Mouse (Mus musculus) erythroblast, adult 5-6 weeks (primary cell): ENCODE measurements around the gene Add1. TPM values are rescaled to one million over a fixed set of nuclear protein-coding genes. Genes with fewer than 3 reads are reported as not detected.

Source experiments
- ATAC-seq: replicated peaks from 2 replicates; pipeline ENCODE4 v1.8.0; 2016; ENCODE audit warnings: moderate number of reproducible peaks, mild to moderate bottlenecking, moderate TSS enrichment, inconsistent platforms; ENCODE audit not compliant: poor library complexity, low FRiP score, severe bottlenecking
- total RNA-seq, 2 experiments: library from RNA; stranded (forward) in 1 of 2; stranded (reverse) in 1 of 2; fragments of 150-400 nt in 1 of 2; fragments of 200-764, 138-1000 nt in 1 of 2; gene quantifications; 2 replicates each; pipeline versions ENCODE4 v1.2.3 to v1.2.4; 2015 to 2017; ENCODE audit warnings: low replicate concordance in 2 of 2

Gene Add1
- total RNA-seq, 2 experiments from 2014 or later, result 403 to 937 TPM

DNA sequence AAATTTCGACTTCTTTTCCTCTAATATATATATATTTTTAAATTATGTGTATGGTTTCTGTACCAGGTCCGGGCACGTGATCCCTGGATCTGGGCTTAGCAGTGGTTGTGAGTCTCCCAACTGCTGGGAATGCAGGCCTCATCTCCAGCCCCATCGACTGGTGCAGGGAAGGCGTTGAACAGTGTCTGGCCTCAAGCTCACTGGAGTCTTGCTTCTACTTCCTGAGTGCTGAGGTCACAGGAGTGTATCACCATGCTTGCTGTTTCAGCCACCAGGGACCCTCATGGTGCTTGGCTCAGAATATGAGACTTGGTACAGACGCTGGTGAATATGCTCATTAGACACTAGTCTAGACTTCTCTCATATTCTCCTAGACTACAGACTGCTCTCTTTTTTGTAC lies 19.2 kb downstream of the Add1 start:
- ATAC-seq, result no peak

DNA sequence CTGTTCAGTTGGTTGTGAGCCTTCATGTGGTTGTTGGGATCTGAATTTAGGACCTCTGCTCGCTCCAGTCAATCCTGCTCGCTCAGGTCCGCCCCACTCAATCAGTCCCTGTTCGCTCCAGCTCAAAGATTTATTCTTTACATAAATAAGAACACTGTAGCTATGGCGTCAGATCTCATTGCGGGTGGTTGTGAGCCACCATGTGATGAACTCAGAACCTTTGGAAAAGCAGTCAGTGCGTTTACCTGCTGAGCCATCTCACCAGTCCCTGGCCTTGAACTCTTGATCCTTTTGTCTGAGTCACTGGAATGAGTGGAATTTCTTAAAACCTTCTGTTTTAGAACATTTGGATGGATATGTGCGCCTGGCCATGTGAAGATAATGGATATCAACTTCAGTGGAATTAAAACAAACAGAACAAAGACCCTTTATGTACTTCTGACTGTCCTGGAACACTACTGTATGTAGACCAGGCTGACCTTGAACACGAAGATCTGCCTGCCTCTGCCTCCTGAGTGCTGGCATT lies 19.8 kb downstream of the Add1 start:
- ATAC-seq, result no peak

GRCm38 (mm10) chr5:34604576-34604975 lies 31.1 kb downstream of the Add1 start:
- no peak for ATAC-seq

DNA sequence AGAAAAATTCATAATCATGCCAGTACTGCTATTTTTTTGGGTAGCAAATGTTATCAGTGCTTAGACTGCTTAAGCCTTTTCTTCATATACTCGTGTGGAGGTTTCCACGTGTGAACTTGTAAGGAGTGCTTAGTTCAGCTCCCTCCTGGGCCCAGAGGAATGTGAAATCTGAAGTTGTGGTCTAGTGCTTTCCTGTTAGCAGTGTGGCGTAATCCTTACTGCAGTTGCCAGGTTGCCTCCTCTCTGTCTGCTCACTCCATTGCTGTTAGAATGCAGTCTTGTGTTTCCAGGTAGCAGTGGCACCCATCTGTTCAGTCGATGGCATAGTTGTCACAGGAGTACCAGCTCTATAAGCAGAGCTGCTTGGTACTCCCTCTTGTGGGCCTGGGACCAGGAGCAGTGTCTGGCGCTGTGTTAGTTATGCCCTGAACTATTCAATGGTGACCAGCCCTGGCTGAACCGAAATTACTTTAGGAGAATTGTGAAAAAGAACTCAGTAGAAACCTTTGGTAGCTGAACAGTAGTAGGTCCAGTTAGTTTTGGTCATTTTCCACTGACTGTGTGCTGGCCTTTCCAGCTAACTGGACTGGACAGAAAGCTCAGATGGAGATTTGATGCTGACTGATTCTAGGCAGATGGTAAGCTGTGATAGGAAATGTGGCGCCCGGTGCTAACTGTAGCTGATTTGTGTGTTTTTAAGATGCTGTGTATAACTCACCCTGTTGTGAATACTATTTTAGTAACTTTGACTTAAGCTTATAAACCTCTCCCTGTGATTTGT lies 33.8 kb downstream of the Add1 start:
- ATAC-seq, result no peak

- no peak for ATAC-seq
These were observed 34.8 kb downstream of the Add1 start for GRCm38 (mm10) chr5:34608226-34608625.

GRCm38 (mm10) chr5:34609966-34610365 lies 36.5 kb downstream of the Add1 start:
- ATAC-seq, result no peak

GRCm38 (mm10) chr5:34632996-34633395 lies 59.5 kb downstream of the Add1 start:
- ATAC-seq, result peak; percentile 63

DNA sequence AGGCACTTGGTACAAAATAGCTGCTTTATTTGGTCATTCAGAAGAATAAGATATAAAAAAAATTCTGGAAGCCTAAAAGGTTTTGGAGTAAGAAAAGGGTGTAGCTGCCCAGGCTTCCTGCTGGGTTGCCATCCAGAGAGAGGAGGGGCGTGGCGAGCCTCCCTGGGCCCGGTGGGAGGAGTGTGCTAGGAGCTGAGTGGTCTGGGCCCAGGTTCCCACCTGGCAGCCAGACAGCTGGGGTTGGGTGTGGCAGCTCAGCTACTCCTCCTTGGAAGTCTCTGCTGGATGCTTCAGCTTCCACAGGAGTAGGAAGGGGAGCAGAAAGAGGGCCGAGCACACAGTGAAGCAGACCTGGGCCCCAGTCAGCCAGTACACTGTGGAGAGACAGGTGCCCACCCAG lies 60.2 kb downstream of the Add1 start:
- ATAC-seq, result no peak

DNA sequence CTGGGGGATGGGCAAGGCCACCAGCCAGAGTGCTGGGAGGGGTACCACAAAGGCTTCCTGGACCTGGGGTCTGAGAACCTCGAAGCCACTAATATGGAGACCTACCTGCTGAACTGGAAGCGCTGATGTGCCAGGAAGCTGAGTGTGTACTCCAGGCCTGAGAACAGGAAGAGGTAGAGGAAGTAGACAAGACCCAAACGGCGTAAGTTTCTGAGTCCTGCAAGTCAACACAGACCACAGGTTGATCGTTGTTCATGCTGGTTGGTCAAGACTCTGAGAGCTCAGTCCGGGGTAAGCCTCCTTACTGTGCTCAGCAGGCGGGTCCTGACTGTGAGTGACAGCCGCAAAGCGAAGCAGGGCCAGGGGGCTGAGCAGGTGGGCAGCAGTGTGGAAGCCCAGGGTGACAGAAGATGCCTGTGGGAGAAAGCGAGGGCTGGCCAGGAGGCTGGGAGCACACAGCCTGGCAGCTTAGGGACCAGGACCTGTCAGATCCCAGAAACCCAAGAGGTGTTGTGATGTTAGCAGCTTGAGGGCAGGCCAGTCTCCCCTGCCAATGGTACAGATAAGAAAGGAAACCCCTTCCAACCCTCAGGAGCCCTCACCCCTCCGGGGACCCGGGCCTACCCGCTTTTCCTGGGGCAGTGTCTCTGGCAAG lies 61.4 kb downstream of the Add1 start:
- no peak for ATAC-seq

DNA sequence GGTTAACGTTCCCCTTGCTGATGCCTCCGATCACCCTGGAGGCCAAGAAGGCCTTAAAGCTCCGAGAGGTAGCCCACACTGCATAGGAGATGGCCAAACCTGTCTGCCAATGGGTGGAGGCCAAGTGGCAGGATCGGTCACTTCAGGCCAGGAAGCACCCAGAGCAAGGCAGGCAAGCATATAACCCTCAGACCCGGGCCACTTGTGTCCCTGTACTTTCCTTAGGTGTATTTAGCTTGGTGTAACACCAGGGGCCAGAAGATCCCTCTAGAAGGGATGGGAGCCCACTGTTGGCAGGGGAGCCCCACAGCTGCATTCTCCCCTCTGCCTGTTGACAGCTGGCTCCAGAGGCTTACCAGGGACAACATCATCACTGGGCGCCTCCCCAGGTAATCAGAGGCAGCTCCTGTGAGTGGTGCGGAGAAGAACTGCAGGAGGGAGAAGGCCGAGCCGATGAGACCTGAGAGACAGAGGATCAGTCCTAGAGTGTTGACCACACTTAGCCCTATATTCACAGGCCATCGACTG lies 62.3 kb downstream of the Add1 start:
- ATAC-seq, result no peak

- peak; percentile 79 for ATAC-seq
These were observed 63.2 kb downstream of the Add1 start, which contains the start of gene Mfsd10 for GRCm38 (mm10) chr5:34636481-34637287. Gene Mfsd10 (minus strand): TSS chr5:34637212.

DNA sequence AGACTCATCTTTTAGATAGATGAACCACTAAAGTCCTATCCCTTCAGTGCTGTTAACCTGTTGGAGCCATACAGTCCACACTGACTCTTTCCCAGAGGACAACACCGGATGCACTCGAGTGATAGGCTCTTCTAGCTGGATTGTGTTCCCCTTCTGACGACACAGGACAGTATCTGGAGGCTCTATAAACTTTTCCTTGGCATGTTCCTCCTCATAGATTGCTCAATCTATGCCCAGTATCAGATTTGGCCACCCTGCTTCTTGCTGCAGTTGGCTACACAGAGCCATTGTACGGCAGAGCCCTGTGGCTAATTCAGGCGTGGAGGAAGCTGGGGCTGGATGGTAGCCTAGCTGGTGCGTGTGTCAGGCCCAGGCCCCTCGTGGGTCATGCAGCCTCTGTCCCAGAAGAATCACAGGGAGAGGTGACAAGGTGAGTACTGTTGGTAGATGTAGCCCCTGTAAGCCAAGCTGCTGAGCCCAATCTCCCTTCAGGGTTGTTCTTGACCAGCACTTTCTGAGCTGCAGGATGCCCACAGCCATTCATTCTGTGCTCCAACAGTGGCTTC lies 64.2 kb downstream of the Add1 start:
- ATAC-seq, result no peak

- no peak for ATAC-seq
These were observed 68.5 kb downstream of the Add1 start for GRCm38 (mm10) chr5:34641991-34642390.

DNA sequence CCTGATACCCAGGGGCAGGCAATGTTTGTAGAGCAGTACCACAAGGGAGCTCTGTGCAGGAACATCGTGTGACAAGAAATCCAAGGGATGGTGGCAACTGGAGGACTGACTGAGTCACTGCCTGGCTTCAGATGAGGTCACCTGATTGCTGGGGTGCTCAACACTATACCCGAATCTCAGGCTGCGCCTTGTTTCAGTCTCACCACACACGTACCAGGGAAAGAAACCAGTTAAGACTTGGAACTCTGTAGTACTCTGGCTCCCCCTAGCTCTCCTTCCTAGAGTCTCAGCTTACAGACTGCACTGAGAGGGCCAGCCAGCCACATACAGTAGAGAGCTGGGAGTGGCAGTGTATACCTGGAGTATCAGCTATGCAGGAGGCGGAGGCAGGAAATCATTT lies 69.5 kb downstream of the Add1 start:
- ATAC-seq, result peak; percentile 70

GRCm38 (mm10) chr5:34647581-34647980 lies 74.1 kb downstream of the Add1 start:
- ATAC-seq, result peak; percentile 73

- 0 out of 2 replicates have a peak, but pooled peaks have one; percentile 23 for ATAC-seq
These were observed 79.5 kb downstream of the Add1 start for GRCm38 (mm10) chr5:34652961-34653360.

DNA sequence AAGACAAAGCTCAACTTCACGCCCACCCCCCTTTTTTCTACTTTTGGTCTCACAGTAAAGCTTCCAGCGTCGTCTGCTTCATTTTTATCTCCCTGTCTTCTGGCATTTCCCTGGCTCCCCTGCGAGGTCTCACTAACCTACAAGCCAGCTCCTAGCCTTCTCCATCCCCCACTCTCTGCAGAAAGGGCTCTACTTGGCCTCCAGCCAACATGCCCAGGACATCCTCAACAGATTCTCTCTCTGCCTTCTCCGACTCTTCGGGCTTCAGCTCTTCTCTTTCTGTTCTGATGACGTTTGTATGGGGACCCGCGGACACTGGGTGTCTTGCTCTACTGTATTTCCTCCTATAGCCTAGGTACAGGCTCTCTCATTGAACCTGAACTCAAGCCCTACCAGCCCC lies 81.4 kb downstream of the Add1 start:
- no peak for ATAC-seq

- no peak for ATAC-seq
These were observed 84.1 kb downstream of the Add1 start for GRCm38 (mm10) chr5:34657556-34657955.

DNA sequence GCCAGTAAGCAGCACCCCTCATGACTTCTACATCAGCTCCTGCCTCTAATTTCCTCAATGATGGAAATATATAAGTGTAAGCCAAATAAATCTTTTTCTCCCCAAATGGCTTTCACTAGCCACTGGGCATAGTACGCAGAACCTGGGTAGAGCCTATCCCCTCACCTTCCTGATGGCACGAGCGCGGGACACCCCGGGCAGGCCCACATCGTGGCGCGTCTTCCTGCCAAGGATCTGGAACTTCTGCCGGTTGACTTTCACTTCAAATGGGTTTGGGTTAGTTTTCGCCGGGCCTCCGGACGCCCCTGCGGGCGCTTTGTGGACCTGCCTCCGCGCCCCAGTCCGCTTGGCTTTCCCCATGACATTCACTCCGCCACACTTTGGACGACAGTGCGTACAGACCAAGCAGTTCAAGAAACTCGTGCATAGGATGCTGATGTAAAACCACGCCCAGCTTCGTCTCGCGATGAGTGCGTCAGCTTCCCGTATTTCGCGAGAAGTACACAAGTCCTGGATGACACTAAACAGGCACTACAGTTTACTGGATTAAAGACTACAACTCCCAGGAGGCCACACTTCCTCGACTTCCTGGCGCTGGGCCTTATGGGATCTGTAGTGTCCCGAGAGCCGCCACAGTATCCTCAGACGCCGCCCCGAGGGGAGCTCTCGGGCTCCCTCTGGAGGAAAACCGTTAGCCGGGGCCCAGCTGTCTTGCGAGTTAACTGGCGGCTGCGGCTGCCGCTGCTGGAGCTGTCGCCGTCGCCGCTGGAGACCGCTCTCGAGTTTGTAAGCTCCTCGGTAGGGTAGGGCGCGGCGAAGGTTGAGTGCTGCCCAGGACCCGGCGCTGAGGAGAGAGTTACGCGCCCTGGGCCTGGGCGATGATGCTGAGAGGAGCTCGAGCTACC lies 86.5 kb downstream of the Add1 start, which contains the start of the genes Nop14 and Grk4:
TSS of gene Nop14 (minus strand) at position 463 of the 905 bp plus-strand sequence.
TSS of gene Grk4 (plus strand) at position 694 of the 905 bp plus-strand sequence.
- ATAC-seq, result peak; percentile 93
